Mouse (Mus musculus): ENCODE data around the gene Tprkb.
"Not testable (repeated sequence)": the region's sequence is repeated elsewhere in the genome, so short reads cannot be mapped to it uniquely, and the experiment has no call there.

DNA sequence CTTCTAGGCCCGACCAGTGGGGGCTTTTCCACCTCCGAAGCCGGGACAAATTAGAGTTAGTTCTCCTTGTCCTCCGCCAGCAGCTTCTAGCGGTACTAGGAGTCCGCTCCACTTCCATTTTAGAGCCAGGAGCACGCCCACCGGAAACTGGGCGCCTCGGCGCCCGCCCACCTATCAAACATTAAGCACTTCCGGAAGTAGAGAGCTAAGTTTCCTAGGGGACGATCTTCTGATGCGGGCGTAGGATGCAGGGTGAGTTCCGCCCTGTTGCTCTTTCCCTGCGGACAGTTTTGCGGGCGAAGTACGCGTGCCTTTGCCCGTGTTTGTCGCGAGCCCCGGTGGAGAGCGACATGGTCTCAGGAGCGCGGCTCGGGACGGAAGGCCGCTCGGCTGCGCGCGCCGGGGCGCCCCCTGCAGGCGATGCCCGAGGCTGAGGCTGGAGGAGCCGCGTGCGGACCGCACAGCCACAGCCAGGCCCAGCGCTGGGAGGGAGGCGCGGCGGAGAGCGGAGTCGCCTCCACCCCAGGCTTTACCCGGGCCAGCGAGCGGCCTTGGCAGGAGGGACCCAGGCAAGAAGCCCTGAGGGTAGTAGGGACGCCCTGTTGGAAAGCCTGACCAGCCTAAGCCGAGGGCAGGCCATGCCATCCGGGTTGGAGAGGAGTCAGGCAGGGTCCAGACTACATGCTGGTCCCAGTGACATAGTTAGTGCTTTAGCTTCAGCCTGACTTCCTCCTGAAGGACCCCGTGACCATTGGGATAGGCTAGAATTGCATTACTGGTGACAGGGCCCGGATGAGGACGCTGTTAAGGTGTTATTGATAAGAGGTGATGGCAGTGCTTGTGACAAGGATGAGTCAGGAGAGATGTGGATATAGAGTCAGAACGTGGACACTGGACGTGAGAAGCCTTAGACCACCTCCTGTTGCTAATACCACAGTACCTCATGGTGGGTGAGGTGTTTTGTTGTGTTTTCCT lies 4.2 kb downstream of the Tprkb start, which contains the start of gene Nat8f1:
- TF ChIP-seq POLR2AphosphoS2 (IDR thresholded peaks at IDR 0.05; ENCODE audit: insufficient read length, low read depth) = peak; percentile 20
- peak; percentile 68 for TF ChIP-seq POLR2A (IDR thresholded peaks at IDR 0.05; ENCODE audit: insufficient read length, low read depth)
- TF ChIP-seq TCF3 (IDR thresholded peaks at IDR 0.05; ENCODE audit: insufficient read length, low read depth) = not testable (repeated sequence)
- peak; percentile 54 for TF ChIP-seq USF1 (IDR thresholded peaks at IDR 0.05; ENCODE audit: low read depth)
